8 mouse cellular contexts compared by ENCODE assay signal in genomic region chr11:95258490-95258889, GRCm38 (mm10). TPM values are rescaled to one million over a fixed set of nuclear protein-coding genes. Genes with fewer than 3 reads are reported as not detected.
DNase-seq lines count a peak whose midpoint lies in the region; ATAC-seq and TF ChIP-seq lines count a peak whose summit lies in the region.

No protein-coding gene starts in this region.

- DNase-seq in left cerebral cortex, adult 18-20 months (ENCODE audit: low spot score in 2 of 2), result peak; percentile 37 to 61
- no peak for DNase-seq in left cerebral cortex, adult 11 months (ENCODE audit: low spot score)
- DNase-seq in embryonic facial prominence, embryonic 11.5 days (ENCODE audit: low spot score), result peak; percentile 82
- DNase-seq in heart, adult 11 months, result peak; percentile 99
- peak; percentile 77 for DNase-seq in kidney, adult 18-20 months
- DNase-seq in liver, result peak; percentile 85
- peak; percentile 62 for DNase-seq in midbrain, postnatal 0 days (ENCODE audit: low spot score)
- DNase-seq in spleen, postnatal 10 days (ENCODE audit: low spot score in 2 of 2), result peak; percentile 80 to 92

- ATAC-seq in embryonic facial prominence, embryonic 11.5 days (replicated peaks; ENCODE audit: insufficient number of reproducible peaks, low FRiP score, low TSS enrichment, low read depth), result 0 out of 2 replicates have a peak, but pooled peaks have one; percentile 43
- peak; percentile 55; the same call in 1 of the 2 replicates for ATAC-seq in midbrain, postnatal 0 days (ENCODE audit: low FRiP score)

- H3K27ac ChIP-seq in embryonic facial prominence, embryonic 11.5 days (replicated peaks; ENCODE audit: low read depth, low read length), result peak overlapping the region; percentile 52; the same call in 1 of the 2 replicates
- H3K27ac ChIP-seq in midbrain, postnatal 0 days (ENCODE audit: low read depth, low read length), result 0 out of 2 replicates have a peak overlapping the region, but pooled peaks have one; percentile 32

- peak overlapping the region; percentile 75 for H3K9ac ChIP-seq in embryonic facial prominence, embryonic 11.5 days (replicated peaks; ENCODE audit: low read length)
- H3K9ac ChIP-seq in midbrain, postnatal 0 days (replicated peaks; ENCODE audit: low read length, poor library complexity, severe bottlenecking), result peak overlapping the region; percentile 78

- whole genome bisulfite sequencing in embryonic facial prominence, embryonic 11.5 days, result 2% methylated on average over 26 of the region's 26 CpGs
- under 1% methylated on average over 25 of the region's 26 CpGs for WGBS in midbrain, postnatal 0 days

- no peaks in the 10 kb centered on the region for H3K9me3 ChIP-seq in embryonic facial prominence, embryonic 11.5 days (replicated peaks; ENCODE audit: control insufficient read depth, low read length)
- no peaks in the 10 kb centered on the region for H3K9me3 ChIP-seq in midbrain, postnatal 0 days (ENCODE audit: low read length)

- no peaks in the 10 kb centered on the region for H3K36me3 ChIP-seq in embryonic facial prominence, embryonic 11.5 days (replicated peaks; ENCODE audit: control insufficient read depth, insufficient read depth, low read depth, low read length)
- H3K36me3 ChIP-seq in midbrain, postnatal 0 days (ENCODE audit: insufficient read depth, low read length), result no peaks in the 10 kb centered on the region

- H3K4me1 ChIP-seq in embryonic facial prominence, embryonic 11.5 days (ENCODE audit: control insufficient read depth, insufficient read depth, low read length), result no peaks in the 10 kb centered on the region
- H3K4me1 ChIP-seq in midbrain, postnatal 0 days (ENCODE audit: insufficient read depth, low read length), result no peaks in the 10 kb centered on the region

- H3K4me3 ChIP-seq in embryonic facial prominence, embryonic 11.5 days (ENCODE audit: low read depth, low read length), result peak overlapping the region; percentile 50
- H3K4me3 ChIP-seq in midbrain, postnatal 0 days (ENCODE audit: low read depth, low read length), result peak overlapping the region; percentile 58

- H3K4me2 ChIP-seq in embryonic facial prominence, embryonic 11.5 days (ENCODE audit: low read depth, low read length), result peak overlapping the region; percentile 96
- H3K4me2 ChIP-seq in midbrain, postnatal 0 days (ENCODE audit: low read depth, low read length, poor library complexity, severe bottlenecking), result peak overlapping the region; percentile 88

- peaks cover 2% of the 10 kb centered on the region; the same call in 1 of the 2 replicates for H3K27me3 ChIP-seq in embryonic facial prominence, embryonic 11.5 days (ENCODE audit: control insufficient read depth, insufficient read depth, low read length)
- no peaks in the 10 kb centered on the region for H3K27me3 ChIP-seq in midbrain, postnatal 0 days (ENCODE audit: insufficient read depth, low read length)

- TF ChIP-seq CTCF in midbrain, postnatal 0 days (IDR thresholded peaks at IDR 0.05), result peak; percentile 65

RNA-seq across cellular contexts. Expression of gene Tac4, which starts 2.8 kb away (rescaled TPM):
- not detected for total RNA-seq in left cerebral cortex, adult 18-20 months (2021)
- not detected in 2 replicates for polyA plus RNA-seq in embryonic facial prominence, embryonic 11.5 days (2014; fragmentation: Nextera tagmentation; extraction: Ambion mirVana)
- total RNA-seq in midbrain, postnatal 0 days (2014; rRNA removed), result not detected in 2 replicates
- not detected in 2 replicates for polyA plus RNA-seq in midbrain, postnatal 0 days (2015; fragmentation: Nextera tagmentation; extraction: Ambion mirVana)

RNA-seq across cellular contexts. Expression of gene Kat7, which starts 51.6 kb away (rescaled TPM):
- 10 to 100 TPM; 75.7 to 81.8 TPM for total RNA-seq in left cerebral cortex, adult 18-20 months (2021)
- 81.9 and 87.9 TPM in 2 replicates for polyA plus RNA-seq in embryonic facial prominence, embryonic 11.5 days (2014; fragmentation: Nextera tagmentation; extraction: Ambion mirVana)
- total RNA-seq in midbrain, postnatal 0 days (2014; rRNA removed), result 72.5 and 113 TPM in 2 replicates
- polyA plus RNA-seq in midbrain, postnatal 0 days (2015; fragmentation: Nextera tagmentation; extraction: Ambion mirVana), result 65.6 and 72.7 TPM in 2 replicates
